Mouse (Mus musculus) testis, adult 2 months (tissue): ENCODE measurements at regions not wholly inside any gene's neighbourhood (a gene's known extent, or its start where the extent isn't known, plus 50 kb on each side); places are given as distances from the start of the nearest gene placed in this dataset.

Experiments used
- CTCF ChIP-seq: fragments of 200-500 bp; IDR thresholded peaks from 2 replicates; pipeline ENCODE4 v1.5.1; 2012; ENCODE audit warnings: low read depth, mild to moderate bottlenecking, inconsistent platforms, low read length, moderate library complexity; ENCODE audit not compliant: control insufficient read depth, insufficient read depth, insufficient replicate concordance
- POLR2A ChIP-seq: fragments of 200-500 bp; IDR thresholded peaks from 2 replicates; pipeline ENCODE4 v1.6.1; 2012; ENCODE audit warnings: low read depth, mild to moderate bottlenecking, inconsistent platforms, low read length, moderate library complexity; ENCODE audit not compliant: control insufficient read depth

DNA sequence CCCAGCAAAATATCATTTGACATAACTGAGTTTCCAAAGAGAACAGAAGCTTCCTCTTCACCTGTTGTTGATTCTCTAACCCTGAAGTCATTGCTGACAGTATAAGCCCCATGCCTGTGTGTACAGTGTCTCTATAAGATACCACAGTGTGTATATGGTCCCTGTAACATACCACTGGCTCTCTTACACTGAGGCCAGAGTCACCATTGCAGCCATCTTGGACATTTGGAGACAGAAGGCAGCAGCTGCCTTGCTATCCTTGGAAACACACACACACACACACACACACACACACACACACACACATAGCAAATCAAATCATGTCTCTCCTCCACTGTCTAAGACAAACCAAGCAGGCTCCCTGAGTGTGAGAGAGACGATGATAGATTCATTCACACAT is 192.9 kb downstream of the Ackr3 start:
- TF ChIP-seq CTCF (no peak), POLR2A (no peak)
